Mouse (Mus musculus) small intestine, adult 2 months (tissue): ENCODE results near the gene Evx2.

Source experiments
- CTCF ChIP-seq: fragments of 200-500 bp; IDR thresholded peaks from 2 replicates; pipeline ENCODE4 v1.5.1; 2012; ENCODE audit warnings: low read depth, mild to moderate bottlenecking, control low read depth, inconsistent platforms, low read length, moderate library complexity, mixed read lengths; ENCODE audit not compliant: insufficient replicate concordance, insufficient read length; ENCODE audit errors: extremely low read depth
- POLR2A ChIP-seq: fragments of 200-500 bp; IDR thresholded peaks from 2 replicates; pipeline ENCODE4 v1.6.1; 2012; ENCODE audit warnings: low read depth, mild to moderate bottlenecking, control low read depth, inconsistent platforms, low read length, moderate library complexity

DNA sequence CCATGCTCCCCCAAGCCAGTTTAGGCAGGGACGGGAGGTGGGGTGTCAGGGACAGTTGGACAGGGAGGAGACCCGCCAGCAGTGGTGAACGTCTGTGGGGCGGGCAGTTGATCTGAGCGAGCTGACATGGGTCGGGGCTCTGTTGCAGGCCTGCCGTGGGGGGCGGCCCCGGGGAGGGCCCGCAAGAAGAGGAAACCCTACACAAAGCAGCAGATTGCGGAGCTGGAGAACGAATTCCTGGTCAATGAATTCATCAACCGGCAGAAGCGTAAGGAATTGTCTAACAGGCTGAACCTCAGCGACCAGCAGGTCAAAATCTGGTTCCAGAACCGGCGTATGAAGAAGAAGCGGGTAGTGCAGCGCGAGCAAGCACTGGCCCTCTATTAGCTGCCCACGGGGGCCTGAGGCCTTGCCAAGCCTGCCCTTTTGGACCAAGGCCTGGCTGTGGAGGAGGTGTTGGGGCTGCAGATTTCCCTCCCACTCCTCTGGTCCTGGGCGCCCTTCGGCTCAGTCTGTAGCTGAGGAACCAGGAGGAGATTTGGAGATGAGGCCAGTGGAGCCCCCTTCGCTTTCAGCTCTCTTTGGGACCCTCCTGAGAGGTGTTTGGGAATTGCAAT is 16.4 kb upstream of the Evx2 start:
- TF ChIP-seq CTCF, result no peak
- TF ChIP-seq POLR2A, result no peak
